Mouse (Mus musculus): ENCODE measurements around the gene Zfp518a.

Gene Zfp518a

GRCm38 (mm10) chr19:40894519-40895392 is at the start of gene Zfp518a:
Zfp518a (plus strand) TSS chr19:40894705.
- DNase-seq (ENCODE audit: low spot score in 2 of 2) = peak; percentile 86 to 88

DNA sequence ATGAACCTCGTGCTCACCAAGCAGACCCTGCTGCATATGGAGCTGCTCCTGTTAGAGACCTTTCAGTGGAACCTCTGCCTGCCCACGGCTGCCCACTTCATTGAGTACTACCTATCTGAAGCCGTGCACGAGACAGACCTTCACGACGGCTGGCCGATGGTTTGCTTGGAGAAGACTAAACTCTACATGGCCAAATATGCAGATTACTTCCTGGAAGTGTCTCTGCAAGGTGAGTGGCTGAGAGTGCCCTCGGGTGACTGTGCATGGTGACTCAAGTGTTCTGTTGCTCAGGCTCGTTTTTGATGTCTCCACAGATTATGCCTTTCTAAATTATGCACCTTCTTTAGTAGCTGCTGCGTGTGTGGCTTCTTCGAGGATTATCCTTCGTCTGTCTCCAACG is 49.8 kb upstream of the Zfp518a start:
- DNase-seq (ENCODE audit: low spot score in 2 of 2) = no peak

- no peak for DNase-seq (ENCODE audit: low spot score in 2 of 2)
Observed at GRCm38 (mm10) chr19:40849391-40849790, 45.1 kb upstream of the Zfp518a start.

GRCm38 (mm10) chr19:40859555-40859954 is 35.0 kb upstream of the Zfp518a start:
- no peak for DNase-seq (ENCODE audit: low spot score in 2 of 2)

DNA sequence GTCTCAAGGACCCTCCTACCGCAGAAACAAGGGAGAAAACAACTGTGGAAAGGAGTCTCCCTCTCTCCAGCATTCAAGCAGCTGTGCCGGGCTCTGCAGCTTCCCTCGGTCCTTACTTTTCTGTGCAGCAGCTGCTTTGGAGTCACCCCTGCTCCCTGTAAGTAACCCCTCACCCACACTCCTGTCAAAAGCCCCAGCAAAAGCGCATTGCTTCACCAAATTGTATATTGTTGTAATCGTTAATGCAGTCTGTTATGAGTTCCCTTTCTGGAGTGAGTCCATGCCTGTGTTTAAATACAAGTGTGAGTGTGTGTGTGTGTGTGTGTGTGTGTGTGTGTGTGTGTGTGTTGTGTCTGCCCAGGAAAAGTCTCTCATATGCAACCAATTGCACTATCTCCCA is 26.2 kb upstream of the Zfp518a start:
- DNase-seq (ENCODE audit: low spot score in 2 of 2) = no peak

DNA sequence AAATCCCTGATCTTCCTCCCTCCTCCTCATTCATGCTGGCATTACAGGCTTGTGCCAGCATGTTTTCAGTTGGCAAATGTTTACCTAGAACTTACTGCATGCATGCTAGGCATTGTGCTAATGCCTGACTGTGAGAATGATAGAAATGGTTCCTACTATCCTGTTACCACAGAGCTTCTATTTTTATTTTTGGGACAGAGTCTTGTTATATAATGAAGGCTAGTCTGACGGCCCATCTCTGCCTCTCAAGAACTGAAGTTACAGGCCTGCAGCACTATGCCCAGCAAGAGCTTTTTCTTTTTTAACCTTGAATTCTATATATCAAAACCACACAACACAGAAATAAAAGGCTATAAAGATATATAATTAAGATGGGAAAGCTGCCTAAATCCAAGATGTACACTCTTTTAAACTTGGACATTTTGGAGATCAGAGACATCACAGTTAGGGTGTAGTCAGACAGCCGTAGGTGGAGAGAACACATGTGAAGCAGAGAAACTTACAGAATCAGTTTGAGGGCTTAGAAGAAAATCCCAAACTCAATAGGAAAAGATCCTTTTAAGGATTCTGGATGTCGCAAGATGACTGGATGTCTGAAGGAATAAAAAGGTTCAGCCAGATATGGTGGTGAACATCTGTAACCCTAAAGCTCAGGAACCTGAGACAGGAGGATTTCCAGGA is 24.9 kb upstream of the Zfp518a start:
- DNase-seq (ENCODE audit: low spot score in 2 of 2) = no peak

DNA sequence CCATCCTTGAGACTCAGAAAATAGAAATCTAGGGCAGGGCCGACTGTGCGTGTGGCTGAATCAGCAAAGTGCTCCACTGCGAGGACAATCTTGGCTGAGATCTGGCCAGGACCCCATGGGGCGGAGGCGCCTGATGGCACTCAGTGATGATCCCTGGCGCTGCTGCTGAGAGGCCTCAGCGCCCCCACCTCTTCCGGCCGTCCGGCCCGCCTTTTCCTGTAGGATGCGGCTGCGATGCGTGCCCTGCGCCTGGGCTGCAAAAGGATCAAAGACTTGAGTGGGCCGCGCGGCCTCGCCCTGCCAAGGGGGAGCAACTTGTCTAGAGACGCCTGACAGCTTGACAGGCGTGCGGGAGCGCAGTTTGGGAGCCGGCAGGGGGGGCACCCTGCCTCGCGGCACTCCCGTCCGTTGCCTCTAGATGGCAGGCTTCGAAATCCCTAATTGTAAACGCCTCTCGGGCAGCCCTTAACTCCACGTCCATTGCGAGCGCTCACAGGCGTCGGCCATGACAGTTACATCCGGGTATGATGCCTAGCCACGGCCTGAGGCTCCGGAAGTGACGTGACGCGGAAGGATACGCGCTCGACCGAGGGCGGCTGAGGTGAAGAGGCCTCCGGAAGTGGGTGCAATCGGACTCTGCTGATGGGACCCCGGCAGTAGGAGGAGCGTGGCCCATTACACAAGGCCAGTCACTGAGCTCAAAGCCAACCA is 21.4 kb upstream of the Zfp518a start:
- DNase-seq (ENCODE audit: low spot score in 2 of 2) = peak; percentile 86 to 91

GRCm38 (mm10) chr19:40881700-40882099 is 12.8 kb upstream of the Zfp518a start:
- DNase-seq (ENCODE audit: low spot score in 2 of 2) = no peak

DNA sequence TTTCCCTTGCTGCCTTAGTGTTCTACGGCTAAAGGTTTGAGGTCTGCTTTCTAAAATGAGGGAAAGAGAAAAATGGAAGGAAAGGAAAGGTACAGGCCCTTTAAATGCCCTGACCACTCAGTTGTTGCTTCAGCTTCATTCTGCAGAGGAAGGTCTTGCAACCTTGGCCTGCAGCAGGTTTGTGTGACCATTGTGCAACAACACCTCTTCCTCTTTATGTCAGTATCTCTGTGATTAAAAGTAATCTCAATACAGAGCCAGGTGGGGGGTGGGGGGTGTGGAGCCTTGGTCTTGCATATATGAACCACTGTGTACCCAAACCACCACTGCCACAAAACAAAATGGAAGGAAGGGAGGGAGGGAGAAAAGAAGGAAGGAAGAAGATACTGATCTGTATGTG is 5.6 kb upstream of the Zfp518a start:
- DNase-seq (ENCODE audit: low spot score in 2 of 2) = no peak

DNA sequence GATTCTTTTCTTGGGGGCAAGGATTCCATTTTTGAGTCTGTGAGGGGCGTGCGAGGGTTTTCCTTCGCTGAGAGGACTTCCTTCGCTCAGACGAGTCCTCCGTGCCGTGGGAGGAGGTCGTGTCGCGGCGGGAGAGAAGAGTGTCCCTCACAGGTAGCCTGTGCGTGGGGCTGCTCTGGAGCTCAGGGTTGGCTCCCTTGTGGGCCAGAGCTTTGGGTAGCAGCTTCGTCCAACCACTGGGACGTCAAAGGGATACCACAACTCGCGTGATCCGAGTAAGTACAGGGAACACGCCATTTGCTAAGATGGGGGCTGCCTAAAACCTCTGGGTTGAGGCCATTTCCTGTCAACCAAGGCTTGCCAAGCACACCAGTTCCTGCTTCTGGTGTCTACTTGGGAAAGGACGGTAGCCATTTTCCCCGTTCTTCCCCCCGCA is 416 bp upstream of the Zfp518a start:
- DNase-seq (ENCODE audit: low spot score in 2 of 2) = peak in 1 of 2 experiments; percentile 18

DNA sequence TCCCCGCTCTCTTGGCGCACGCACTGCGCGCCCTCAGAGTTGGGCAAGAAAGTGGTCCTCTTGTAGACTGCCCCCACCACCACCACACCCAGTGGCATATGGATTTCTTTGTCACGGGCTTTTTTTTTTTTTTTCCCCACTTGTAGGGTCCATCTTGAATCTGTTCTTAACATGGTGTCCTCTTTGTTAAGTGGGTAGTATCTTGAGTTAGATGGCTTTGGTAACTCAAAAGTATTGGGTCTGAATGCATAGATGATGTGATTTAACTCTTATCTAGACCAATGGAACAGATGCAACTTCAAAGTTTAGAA is 843 bp downstream of the Zfp518a start:
- DNase-seq (ENCODE audit: low spot score in 2 of 2) = no peak

DNA sequence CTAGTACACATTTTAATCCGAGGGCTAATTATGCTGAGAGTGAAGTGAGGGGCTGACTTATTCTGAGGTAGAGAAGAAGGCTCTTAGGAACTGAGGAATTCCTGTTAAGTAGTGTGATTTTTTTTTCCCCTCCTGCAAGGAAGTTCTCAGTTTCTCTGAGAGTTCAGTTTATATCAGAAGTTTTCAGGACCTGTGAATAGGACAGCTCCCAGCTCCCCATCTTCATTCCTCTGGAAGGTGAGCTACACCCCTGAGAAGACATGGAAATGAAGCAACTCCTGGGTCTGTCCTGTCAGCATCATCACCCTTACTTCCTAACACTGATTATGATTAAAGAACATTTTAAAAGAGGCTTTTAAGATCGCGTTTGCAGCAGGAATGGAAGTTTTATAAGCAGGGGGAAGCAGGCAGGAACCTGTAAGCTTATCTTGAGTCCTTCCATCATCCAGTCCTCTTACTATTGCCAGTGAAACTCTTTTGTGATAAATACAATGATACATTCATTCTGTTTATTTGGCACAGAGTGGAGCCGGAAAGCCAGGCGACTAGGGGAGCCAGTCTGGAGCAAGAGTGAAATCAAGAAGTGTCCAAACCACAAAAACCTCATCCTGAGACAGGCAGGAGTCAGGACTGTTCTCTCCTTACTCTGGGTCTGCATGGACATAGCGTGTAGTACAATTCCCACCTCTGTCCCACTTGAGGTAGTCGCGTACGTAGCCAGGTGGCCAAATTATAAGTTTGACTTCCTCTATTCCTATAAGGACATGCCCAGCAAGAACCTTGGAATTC is 37.3 kb downstream of the Zfp518a start:
- DNase-seq (ENCODE audit: low spot score in 2 of 2) = no peak

- no peak for DNase-seq (ENCODE audit: low spot score in 2 of 2)
Observed at GRCm38 (mm10) chr19:40935376-40935775, 40.9 kb downstream of the Zfp518a start.

- no peak for DNase-seq (ENCODE audit: low spot score in 2 of 2)
Observed at GRCm38 (mm10) chr19:40936038-40936437, 41.5 kb downstream of the Zfp518a start.

GRCm38 (mm10) chr19:40943552-40943951 is 49.0 kb downstream of the Zfp518a start:
- no peak for DNase-seq (ENCODE audit: low spot score in 2 of 2)

DNA sequence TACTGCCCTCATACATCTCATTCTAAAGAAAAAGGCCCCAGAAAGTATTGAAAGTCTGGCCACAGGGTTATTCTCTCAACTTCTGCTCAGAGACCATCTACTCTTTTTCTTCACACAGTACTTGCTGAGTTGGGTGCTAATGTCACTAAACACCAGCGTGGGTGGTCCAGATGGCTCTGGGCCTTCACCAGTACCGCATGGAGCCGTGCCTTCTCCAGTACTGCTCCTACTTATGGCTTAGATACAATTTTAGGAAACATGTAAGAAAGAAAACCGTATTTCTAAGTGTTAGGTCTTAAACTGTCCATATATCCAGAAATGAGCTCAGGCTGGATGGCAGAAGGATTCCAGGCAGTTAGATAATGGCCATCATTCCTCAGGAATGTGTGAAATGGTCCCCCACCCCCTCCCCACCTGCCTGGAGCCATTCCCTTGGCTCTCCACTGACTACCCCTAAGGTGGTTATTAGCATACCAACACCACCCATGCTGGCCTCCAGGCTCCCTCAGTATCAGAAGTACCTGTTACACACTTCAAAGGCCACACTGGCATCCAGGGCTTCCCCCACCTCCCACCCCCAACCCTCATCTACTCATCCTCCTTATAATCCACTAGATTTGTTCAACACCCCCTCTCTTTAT is 52.6 kb downstream of the Zfp518a start:
- DNase-seq (ENCODE audit: low spot score in 2 of 2) = no peak

- no peak for DNase-seq (ENCODE audit: low spot score in 2 of 2)
Observed at GRCm38 (mm10) chr19:40958981-40959380, 64.5 kb downstream of the Zfp518a start.

DNA sequence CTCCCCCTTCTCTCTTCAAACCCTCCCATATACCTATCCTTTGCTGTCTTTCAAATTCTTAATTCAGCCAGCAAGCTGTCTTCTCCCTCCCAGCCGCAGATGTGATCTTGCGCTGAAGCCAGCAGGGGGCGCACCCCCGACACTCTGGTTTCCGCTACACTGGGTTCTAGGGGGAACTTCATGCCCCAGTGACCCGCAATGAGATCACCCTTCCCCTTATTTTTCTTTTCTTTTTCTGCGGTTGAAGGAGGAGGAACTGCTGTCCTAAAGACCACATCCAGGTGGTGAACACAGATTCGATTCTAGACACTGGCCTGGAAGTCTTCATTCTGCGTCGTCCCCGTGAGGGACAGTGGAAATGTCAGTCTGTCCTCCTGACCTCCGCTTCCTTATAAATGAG is 68.5 kb downstream of the Zfp518a start:
- DNase-seq (ENCODE audit: low spot score in 2 of 2) = peak in 1 of 2 experiments; percentile 65

DNA sequence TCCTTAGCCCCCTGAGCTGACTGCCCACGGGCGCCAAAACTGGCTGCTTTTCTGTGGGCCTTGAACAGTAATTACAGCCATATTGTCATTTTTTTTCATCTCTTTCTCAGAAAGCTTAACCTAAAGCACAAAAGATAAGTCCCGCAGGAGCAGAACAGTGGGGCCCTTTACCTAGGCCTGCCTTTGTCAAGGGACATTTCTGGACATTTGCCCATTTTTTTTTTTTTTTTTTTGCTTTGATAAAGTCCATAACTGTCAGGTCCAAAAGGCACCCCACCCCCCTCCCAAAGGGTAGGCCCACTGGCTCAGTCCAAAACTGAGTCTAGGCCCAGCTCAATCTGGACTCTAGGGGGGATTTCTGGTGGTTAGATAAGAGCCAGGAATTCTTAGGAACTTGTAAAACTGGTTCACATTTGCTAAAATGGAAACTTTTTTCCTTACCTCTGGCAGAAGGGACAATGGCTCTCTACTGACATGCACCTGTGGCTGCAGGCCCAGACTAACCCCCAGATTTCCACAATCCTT is 69.9 kb downstream of the Zfp518a start:
- no peak for DNase-seq (ENCODE audit: low spot score in 2 of 2)

GRCm38 (mm10) chr19:40964936-40965850 is 70.7 kb downstream of the Zfp518a start:
- no peak for DNase-seq (ENCODE audit: low spot score in 2 of 2)

Measured in urinary bladder, postnatal 4 days (tissue).